Mouse (Mus musculus) regulatory T cell (primary cell): ENCODE data around the gene Dagla.

Experiments
- in situ Hi-C: fragments of 300-600 bp; cut with MboI, MseI; formaldehyde crosslinking; loops from one replicate; pipeline ENCODE4 v1.15.1; 2025; ENCODE audit warnings: high pct_unique_total_duplicates

Dagla gene

GRCm38 (mm10) chr19:10203848-10204615 is 100.6 kb downstream of the Dagla start, which contains the start of the genes Tmem258 and Fen1:
Tmem258 (plus strand) TSS chr19:10204014.
Fen1 (minus strand) TSS chr19:10204169.
- in situ Hi-C loops = no loop called here

DNA sequence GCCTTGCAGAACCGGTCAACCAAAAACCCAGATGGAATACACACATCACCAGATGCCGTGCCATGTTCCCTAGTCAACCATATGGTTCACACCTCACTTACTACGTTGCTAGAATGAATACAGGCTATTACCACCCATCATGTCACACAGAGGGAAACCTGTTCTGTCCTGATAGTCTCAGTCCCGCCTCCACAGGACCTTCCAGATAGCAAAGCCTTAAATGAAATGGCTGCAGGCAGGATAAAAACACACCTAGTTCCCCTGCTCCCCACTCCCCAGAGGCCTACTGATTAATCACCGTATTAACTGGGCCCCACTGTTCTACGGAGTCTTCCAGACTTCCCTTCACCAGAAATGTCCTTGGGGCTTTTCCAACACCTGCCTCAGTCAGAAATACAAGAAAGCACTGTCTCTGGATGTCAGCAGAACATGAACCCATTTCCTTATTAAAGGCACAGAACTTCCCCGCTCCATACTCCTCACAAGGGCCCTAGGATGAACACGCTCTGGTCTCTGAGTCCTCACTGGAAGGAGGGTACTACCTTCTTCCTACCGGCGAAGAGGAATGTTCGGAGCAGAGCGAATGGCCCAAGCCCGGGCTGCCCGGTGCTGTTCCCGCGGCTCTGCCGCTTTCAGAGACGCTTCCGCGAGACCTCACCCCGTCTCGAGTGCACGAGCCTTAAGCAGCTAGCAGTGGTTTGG is 101.4 kb downstream of the Dagla start:
- in situ Hi-C loops = no loop called here

GRCm38 (mm10) chr19:10198723-10199122 is 106.0 kb downstream of the Dagla start:
- in situ Hi-C loops = loop anchor here (10.0 to 25.0 kb wide), 2 partner anchors 284 to 1764 kb away; partner anchors contain the start of gene Osbp

GRCm38 (mm10) chr19:10198286-10198685 is 106.4 kb downstream of the Dagla start:
- in situ Hi-C loops = loop anchor here (10.0 to 25.0 kb wide), 2 partner anchors 283 to 1764 kb away; partner anchors contain the start of gene Osbp

- in situ Hi-C loops = loop anchor here (10.0 to 25.0 kb wide), 2 partner anchors 282 to 1765 kb away; partner anchors contain the start of gene Osbp
These were observed 107.5 kb downstream of the Dagla start for GRCm38 (mm10) chr19:10197130-10197529.
